Mouse (Mus musculus): ENCODE results near the gene Dis3l2. TPM values are rescaled to one million over a fixed set of nuclear protein-coding genes. Genes with fewer than 3 reads are reported as not detected.

The Dis3l2 gene
- polyA plus RNA-seq, 1 experiment, result 7.5 TPM

GRCm38 (mm10) chr1:87050700-87051099 lies 347.1 kb downstream of the Dis3l2 start:
- no peak overlapping the region for H3K4me3 ChIP-seq (replicated peaks; ENCODE audit: control insufficient read depth, low read depth, low read length)
- no peak overlapping the region for H3K27ac ChIP-seq (ENCODE audit: control insufficient read depth, insufficient read depth, low read depth, low read length, poor library complexity)
- H3K4me1 ChIP-seq (ENCODE audit: control insufficient read depth, insufficient read depth, low read length), result no peaks in the 10 kb centered on the region
- TF ChIP-seq CTCF (IDR thresholded peaks at IDR 0.05; ENCODE audit: control insufficient read depth, insufficient read depth, low read length) (no peak), POLR2A (IDR thresholded peaks at IDR 0.05; ENCODE audit: borderline replicate concordance, control insufficient read depth, low read depth, low read length) (no peak)
- WGBS, result 75% methylated on average over 1 of the region's 1 CpGs

- H3K4me1 ChIP-seq (ENCODE audit: control insufficient read depth, insufficient read depth, low read length), result no peaks in the 10 kb centered on the region
- no peak overlapping the region for H3K27ac ChIP-seq (ENCODE audit: control insufficient read depth, insufficient read depth, low read depth, low read length, poor library complexity)
- H3K4me3 ChIP-seq (replicated peaks; ENCODE audit: control insufficient read depth, low read depth, low read length), result no peak overlapping the region
- TF ChIP-seq CTCF (IDR thresholded peaks at IDR 0.05; ENCODE audit: control insufficient read depth, insufficient read depth, low read length) (no peak), POLR2A (IDR thresholded peaks at IDR 0.05; ENCODE audit: borderline replicate concordance, control insufficient read depth, low read depth, low read length) (no peak)
- WGBS, result 78% methylated on average over 4 of the region's 4 CpGs
Observed at GRCm38 (mm10) chr1:87051369-87051768, 347.8 kb downstream of the Dis3l2 start.

- no peak for TF ChIP-seq POLR2A (IDR thresholded peaks at IDR 0.05; ENCODE audit: borderline replicate concordance, control insufficient read depth, low read depth, low read length)
- TF ChIP-seq CTCF (IDR thresholded peaks at IDR 0.05; ENCODE audit: control insufficient read depth, insufficient read depth, low read length), result no peak
- 70% methylated on average over 4 of the region's 4 CpGs for WGBS
- no peak overlapping the region for H3K4me3 ChIP-seq (replicated peaks; ENCODE audit: control insufficient read depth, low read depth, low read length)
- H3K4me1 ChIP-seq (ENCODE audit: control insufficient read depth, insufficient read depth, low read length), result no peaks in the 10 kb centered on the region
- H3K27ac ChIP-seq (ENCODE audit: control insufficient read depth, insufficient read depth, low read depth, low read length, poor library complexity), result no peak overlapping the region
Observed at GRCm38 (mm10) chr1:87057075-87057474, 353.5 kb downstream of the Dis3l2 start.

- H3K27ac ChIP-seq (ENCODE audit: control insufficient read depth, insufficient read depth, low read depth, low read length, poor library complexity), result no peak overlapping the region
- TF ChIP-seq CTCF (IDR thresholded peaks at IDR 0.05; ENCODE audit: control insufficient read depth, insufficient read depth, low read length) (no peak), POLR2A (IDR thresholded peaks at IDR 0.05; ENCODE audit: borderline replicate concordance, control insufficient read depth, low read depth, low read length) (no peak)
- H3K4me1 ChIP-seq (ENCODE audit: control insufficient read depth, insufficient read depth, low read length), result no peaks in the 10 kb centered on the region
- 40% methylated on average over 8 of the region's 8 CpGs for WGBS
- no peak overlapping the region for H3K4me3 ChIP-seq (replicated peaks; ENCODE audit: control insufficient read depth, low read depth, low read length)
Observed at GRCm38 (mm10) chr1:87059042-87059665, 355.5 kb downstream of the Dis3l2 start.

- no peak overlapping the region for H3K4me3 ChIP-seq (replicated peaks; ENCODE audit: control insufficient read depth, low read depth, low read length)
- no peak overlapping the region for H3K27ac ChIP-seq (ENCODE audit: control insufficient read depth, insufficient read depth, low read depth, low read length, poor library complexity)
- H3K4me1 ChIP-seq (ENCODE audit: control insufficient read depth, insufficient read depth, low read length), result no peaks in the 10 kb centered on the region
- no peak for TF ChIP-seq POLR2A (IDR thresholded peaks at IDR 0.05; ENCODE audit: borderline replicate concordance, control insufficient read depth, low read depth, low read length)
- no peak for TF ChIP-seq CTCF (IDR thresholded peaks at IDR 0.05; ENCODE audit: control insufficient read depth, insufficient read depth, low read length)
Observed at GRCm38 (mm10) chr1:87060913-87061312, 357.3 kb downstream of the Dis3l2 start.

GRCm38 (mm10) chr1:87070720-87071119 lies 367.1 kb downstream of the Dis3l2 start:
- no peaks in the 10 kb centered on the region; the same call in 1 of the 2 replicates for H3K4me1 ChIP-seq (ENCODE audit: control insufficient read depth, insufficient read depth, low read length)
- H3K4me3 ChIP-seq (replicated peaks; ENCODE audit: control insufficient read depth, low read depth, low read length), result no peak overlapping the region
- TF ChIP-seq POLR2A (IDR thresholded peaks at IDR 0.05; ENCODE audit: borderline replicate concordance, control insufficient read depth, low read depth, low read length) (no peak), CTCF (IDR thresholded peaks at IDR 0.05; ENCODE audit: control insufficient read depth, insufficient read depth, low read length) (peak; percentile 67)
- WGBS, result 52% methylated on average over 16 of the region's 16 CpGs
- H3K27ac ChIP-seq (ENCODE audit: control insufficient read depth, insufficient read depth, low read depth, low read length, poor library complexity), result no peak overlapping the region

GRCm38 (mm10) chr1:87073776-87074175 lies 370.2 kb downstream of the Dis3l2 start:
- TF ChIP-seq POLR2A (IDR thresholded peaks at IDR 0.05; ENCODE audit: borderline replicate concordance, control insufficient read depth, low read depth, low read length), result no peak
- TF ChIP-seq CTCF (IDR thresholded peaks at IDR 0.05; ENCODE audit: control insufficient read depth, insufficient read depth, low read length), result no peak
- WGBS, result 89% methylated on average over 8 of the region's 8 CpGs
- no peaks in the 10 kb centered on the region; the same call in 1 of the 2 replicates for H3K4me1 ChIP-seq (ENCODE audit: control insufficient read depth, insufficient read depth, low read length)
- no peak overlapping the region for H3K4me3 ChIP-seq (replicated peaks; ENCODE audit: control insufficient read depth, low read depth, low read length)
- no peak overlapping the region for H3K27ac ChIP-seq (ENCODE audit: control insufficient read depth, insufficient read depth, low read depth, low read length, poor library complexity)

GRCm38 (mm10) chr1:87086196-87086595 lies 382.6 kb downstream of the Dis3l2 start:
- 64% methylated on average over 4 of the region's 4 CpGs for WGBS
- TF ChIP-seq CTCF (IDR thresholded peaks at IDR 0.05; ENCODE audit: control insufficient read depth, insufficient read depth, low read length) (no peak), POLR2A (IDR thresholded peaks at IDR 0.05; ENCODE audit: borderline replicate concordance, control insufficient read depth, low read depth, low read length) (no peak)
- H3K4me1 ChIP-seq (ENCODE audit: control insufficient read depth, insufficient read depth, low read length), result no peaks in the 10 kb centered on the region
- no peak overlapping the region for H3K27ac ChIP-seq (ENCODE audit: control insufficient read depth, insufficient read depth, low read depth, low read length, poor library complexity)
- no peak overlapping the region for H3K4me3 ChIP-seq (replicated peaks; ENCODE audit: control insufficient read depth, low read depth, low read length)

GRCm38 (mm10) chr1:87086964-87087363 lies 383.4 kb downstream of the Dis3l2 start:
- whole genome bisulfite sequencing, result 82% methylated on average over 17 of the region's 17 CpGs
- Histone ChIP-seq H3K4me1 (ENCODE audit: control insufficient read depth, insufficient read depth, low read length) (no peaks in the 10 kb centered on the region), H3K4me3 (replicated peaks; ENCODE audit: control insufficient read depth, low read depth, low read length) (no peak overlapping the region), H3K27ac (ENCODE audit: control insufficient read depth, insufficient read depth, low read depth, low read length, poor library complexity) (no peak overlapping the region)
- no peak for TF ChIP-seq POLR2A (IDR thresholded peaks at IDR 0.05; ENCODE audit: borderline replicate concordance, control insufficient read depth, low read depth, low read length)
- TF ChIP-seq CTCF (IDR thresholded peaks at IDR 0.05; ENCODE audit: control insufficient read depth, insufficient read depth, low read length), result no peak

Measured in bone marrow, adult 2 months (tissue).